Mouse (Mus musculus): ENCODE results near the gene Tbc1d12.
"Not testable (repeated sequence)": the region's sequence is repeated elsewhere in the genome, so short reads cannot be mapped to it uniquely, and the experiment has no call there.

The Tbc1d12 gene

DNA sequence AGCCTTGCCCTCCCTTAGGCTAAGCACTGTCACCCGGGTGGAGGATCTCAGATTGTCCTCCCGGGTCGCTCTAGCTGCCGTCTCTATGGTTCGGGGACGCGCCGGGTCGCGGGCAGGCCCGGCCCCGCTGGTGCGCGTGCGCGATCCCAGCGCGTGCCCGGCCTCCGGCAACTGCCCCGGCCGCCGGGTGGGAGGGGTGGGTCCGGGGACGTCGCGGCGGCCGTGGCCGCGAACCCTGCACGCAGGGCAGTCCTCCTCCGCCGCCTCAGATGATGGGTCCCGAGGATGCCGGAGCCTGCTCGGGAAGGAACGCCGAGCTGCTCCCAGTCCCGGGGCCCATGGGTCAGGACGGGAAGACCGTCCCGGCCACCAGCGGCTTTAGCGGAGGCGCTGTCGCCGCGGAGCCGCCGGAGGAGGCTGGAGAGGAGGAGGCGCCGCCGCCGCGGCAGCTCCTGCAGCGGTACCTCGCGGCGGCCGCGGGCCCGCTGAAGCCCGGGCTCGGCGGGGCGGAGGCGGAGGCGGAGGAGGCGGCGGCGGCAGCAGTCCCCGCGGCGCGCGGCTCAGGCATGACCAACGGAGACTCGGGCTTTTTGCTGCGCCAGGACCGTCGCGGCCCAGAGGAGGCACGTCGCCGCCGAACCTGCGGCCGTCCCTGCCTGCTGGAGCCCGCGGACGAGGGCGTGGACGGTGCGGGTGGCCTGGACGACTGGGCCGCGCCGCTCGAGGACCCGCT, at the start of gene Tbc1d12:
Tbc1d12 (plus strand) TSS at position 142 of the 733 bp plus-strand sequence.
- peak; percentile 89 for DNase-seq (ENCODE audit: low read depth)

DNA sequence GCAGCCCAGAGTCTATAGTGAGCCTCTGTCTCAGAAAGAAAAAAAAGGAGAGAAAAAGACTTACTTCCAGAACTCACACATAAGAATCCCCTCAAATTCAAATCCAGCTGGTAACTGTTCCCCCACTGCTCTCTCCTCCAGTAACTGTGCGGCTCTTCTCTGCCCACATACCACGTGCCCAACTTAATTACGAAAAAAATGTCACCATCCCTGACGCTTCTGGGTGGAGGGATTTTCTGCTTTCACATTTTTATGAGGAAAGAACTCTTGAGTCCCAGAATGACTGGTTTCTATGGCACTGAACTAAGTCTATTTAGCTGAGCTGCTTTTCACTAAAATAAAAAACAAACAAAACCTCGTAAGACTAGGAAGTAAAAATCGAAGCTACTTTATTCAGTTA, 48.6 kb upstream of the Tbc1d12 start:
- DNase-seq (ENCODE audit: low read depth): no peak

DNA sequence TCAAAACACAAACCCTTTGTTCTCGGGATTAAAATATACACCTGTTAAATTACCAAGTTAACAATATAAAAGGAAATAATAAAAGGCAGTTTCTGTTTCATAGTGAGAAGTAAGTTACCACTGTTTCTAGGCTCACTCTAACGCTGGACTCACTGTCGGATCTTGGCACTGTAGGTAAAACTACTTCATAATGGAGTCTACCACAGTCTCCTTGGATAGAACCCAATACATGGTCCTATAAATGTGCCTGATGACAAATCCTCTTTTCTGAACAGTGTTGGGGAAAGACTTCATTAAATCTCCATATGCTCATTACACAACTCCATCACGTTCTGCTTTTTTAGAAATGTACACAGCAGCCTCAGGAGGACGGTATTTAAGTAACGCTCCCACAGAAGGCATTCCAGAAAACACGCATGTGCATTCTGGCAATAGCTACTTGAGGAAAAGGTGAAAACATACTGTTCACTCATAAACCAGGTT, 42.8 kb upstream of the Tbc1d12 start:
- no peak for DNase-seq (ENCODE audit: low read depth)

DNA sequence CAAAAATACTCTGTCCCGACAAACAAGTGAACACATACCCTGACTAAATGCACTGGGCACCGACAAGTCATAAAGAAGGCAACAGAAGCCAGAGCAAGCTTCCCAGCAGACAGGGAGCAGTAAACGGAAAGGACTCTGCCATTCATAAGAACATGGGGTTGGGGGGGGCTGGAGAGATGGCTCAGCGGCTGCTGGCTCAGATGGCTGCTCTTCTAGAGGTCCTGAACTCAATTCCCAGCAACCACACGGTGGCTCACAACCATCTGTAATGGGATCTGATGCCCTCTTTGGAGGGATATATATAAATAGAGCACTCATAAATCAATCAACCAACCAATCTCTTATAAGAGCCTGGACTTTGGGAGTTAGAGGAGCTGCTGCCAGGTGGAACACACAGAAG, 39.8 kb upstream of the Tbc1d12 start:
- no peak for DNase-seq (ENCODE audit: low read depth)

DNA sequence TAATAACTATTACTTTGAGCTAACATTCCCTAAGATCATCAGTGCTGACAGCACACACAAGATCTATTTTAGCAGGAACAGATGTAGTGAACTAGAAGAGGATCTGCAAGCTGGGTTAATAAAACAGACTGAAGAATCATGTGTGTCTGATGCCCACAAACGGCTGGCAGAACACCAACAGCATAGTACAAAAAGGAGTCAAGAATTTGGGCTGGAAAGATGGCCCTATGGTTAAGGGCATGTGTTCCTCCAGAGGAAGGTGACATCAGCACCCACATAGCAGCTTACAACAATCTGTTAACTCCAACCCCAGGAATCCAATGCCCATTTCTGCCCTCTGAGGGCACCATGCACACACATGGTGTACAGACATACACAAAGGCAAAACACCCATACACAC, 38.1 kb upstream of the Tbc1d12 start:
- DNase-seq (ENCODE audit: low read depth): no peak

DNA sequence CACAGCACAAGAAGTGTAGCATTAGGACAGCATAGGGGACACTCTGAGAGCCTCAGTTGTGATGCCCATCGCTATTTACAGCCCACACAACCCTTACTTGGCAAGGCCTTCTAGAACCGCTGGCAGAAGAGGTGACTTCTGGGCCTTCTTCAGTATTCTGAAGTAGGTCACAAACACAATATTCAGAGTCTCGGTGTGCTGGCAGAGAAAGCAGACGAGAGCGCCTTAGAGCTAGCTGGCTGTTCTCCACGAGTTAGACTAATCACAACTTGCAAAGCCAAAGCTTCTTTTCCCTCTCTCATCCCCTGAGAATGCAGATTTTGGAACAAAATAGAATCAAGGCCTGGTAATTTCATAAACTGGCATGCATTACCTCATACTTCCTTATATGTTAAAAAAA, 37.6 kb upstream of the Tbc1d12 start:
- no peak for DNase-seq (ENCODE audit: low read depth)

DNA sequence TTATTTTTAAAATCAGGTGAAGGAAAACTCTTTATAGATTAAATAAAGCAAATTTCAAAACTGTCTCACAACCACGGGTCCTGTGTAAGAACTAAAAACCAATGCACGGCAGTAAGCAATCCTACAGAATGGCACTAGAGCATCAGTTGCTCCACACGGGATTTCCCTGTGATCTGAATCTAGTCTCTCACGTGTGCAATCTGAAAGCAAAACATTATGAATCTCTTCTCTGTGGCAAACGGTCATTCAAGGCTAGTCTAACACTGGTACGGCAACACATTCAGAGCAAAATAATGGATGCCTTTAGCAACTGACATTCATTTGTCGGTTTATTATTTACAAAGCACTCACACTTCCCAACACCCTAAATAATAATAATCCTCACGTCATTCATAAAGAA, 18.2 kb upstream of the Tbc1d12 start:
- DNase-seq (ENCODE audit: low read depth): peak; percentile 39

DNA sequence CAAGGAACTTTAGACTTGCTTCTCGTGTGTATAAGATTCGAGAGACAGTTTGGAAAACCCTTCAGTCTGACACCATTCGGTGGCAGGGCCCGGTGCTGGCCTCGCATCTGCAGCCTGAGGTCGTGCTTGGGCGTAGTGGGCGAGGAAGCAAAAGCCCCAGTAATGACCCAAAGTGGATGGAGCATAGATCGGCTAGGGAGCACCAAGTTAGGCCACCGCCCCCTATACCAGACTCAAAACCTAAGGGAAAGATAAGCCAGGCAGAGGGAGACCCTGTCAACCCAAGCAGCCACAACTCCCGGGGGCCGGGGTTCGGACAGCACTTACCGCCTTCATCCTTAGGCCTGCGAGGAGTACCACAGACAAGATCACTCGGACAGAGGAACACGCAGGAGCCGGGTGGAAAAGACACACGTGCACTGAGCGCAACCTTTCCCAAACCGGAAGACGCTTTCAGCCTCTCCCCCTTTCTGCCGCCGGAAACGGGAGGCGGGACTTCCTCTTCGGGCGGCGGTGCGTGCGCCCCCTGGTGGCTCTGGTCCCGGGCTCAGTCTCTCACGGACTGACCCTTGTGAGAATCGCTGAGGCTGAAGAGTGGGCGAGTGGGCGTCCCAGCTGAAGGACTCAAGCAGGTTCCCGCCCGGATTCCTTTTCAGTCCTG, 17.5 kb upstream of the Tbc1d12 start, which contains the start of gene Noc3l:
Noc3l (minus strand) TSS at position 472 of the 661 bp plus-strand sequence.
- DNase-seq (ENCODE audit: low read depth): peak; percentile 95

DNA sequence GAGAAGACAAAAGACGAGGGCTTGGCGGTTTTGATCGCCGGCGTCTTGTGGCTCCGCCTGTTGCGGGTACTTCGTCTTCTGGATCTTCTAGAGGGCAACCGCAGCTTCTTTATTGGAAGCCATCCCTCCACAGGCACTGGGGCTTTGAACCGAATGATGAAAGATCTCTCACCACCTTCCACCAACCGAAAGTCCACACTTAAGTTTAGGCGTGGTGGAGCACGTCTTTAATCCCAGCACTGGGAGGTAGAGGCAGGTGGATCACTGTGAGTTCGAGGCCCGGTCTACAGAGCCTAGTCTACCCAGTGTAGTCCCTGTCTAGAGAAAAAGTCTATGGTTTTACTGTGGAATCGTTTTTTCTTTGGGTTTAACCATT, 17.0 kb upstream of the Tbc1d12 start:
- DNase-seq (ENCODE audit: low read depth): no peak

DNA sequence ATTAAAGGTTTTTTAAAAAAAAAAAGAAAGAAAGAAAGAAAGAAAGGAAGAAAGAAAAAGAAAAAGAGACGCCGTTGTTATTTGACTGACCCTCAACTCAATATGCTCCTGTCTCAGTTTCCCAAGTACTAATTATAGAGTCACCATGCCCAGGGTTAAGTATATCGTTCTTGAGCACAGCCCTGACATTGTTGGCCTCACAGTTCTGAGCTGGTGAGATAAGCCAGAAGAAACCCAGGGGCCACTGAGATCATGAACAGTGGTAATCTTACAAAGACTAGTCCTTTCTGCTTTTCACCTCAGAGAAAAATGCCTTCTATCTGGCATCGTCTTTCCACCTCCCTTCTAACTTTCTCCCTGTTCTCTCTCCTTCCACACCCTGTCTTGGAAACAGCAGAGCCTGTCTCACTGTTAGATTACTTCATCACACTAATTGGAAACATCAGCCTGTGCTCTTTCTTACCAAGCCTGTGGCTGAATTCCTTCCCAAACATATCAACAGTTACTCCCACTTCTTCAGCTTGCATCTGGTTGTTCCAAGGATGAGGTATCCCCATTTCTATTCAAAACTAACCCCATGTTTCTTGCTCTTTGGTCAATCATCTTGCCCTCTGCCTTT, 16.1 kb upstream of the Tbc1d12 start:
- DNase-seq (ENCODE audit: low read depth): no peak

DNA sequence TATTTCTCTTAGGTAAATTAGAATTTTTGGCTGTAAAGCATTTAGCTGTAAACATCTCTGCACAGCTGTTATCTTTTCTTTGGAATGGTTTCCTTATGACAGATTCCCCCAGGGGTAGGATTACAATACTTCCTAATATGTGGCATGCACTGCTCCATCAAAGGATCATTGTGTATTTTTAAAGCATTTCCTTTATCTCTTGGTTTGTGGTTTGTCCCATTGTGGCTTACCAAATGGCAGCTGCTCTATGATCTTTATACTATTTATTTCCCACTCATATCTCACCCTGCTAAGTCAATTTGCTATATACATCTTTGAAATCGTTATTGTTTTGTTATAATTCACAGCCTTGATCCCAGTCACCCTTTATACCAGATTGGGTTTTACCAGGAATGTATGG, 3.2 kb upstream of the Tbc1d12 start:
- no peak for DNase-seq (ENCODE audit: low read depth)

DNA sequence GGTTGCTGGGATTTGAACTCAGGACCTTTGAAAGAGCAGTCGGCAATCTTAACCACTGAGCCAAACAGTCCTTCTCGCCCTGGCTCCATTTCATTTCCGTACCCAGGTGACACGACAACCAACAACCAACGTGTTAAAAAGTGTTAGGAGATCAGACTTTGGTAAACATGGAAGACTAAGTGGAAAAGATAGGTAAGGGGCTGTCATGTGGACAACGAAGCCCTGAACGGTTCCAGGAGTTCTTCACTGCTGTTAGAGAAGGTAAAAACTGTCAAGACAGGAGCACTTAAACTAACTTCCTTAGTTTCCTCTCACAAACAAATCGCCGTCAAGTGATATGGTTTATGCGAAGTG, 318 bp upstream of the Tbc1d12 start:
- DNase-seq (ENCODE audit: low read depth): no peak

DNA sequence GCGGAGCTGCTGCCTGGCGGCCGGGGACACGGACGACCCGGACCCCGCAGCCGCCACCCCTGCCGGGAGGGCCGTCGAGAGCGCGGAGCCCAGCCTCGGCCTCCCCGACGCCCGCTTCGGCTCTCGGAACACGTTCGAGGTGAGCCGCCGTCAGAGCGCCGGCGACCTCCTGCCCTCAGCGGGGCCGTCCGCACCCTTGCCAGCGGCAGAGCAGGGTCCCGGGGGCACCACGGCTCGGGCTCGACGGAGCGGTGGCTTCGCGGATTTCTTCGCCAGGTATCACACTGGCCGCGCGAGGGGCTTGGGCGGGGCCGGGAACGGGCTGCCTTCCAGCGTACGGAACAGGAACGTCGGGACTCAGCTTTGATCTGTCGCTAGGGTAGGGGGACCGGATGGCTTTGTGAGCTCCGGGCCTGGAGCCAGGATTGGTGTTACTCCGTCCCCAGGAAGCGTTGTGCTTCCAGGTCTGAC, 827 bp downstream of the Tbc1d12 start:
- DNase-seq (ENCODE audit: low read depth): peak; percentile 40

DNA sequence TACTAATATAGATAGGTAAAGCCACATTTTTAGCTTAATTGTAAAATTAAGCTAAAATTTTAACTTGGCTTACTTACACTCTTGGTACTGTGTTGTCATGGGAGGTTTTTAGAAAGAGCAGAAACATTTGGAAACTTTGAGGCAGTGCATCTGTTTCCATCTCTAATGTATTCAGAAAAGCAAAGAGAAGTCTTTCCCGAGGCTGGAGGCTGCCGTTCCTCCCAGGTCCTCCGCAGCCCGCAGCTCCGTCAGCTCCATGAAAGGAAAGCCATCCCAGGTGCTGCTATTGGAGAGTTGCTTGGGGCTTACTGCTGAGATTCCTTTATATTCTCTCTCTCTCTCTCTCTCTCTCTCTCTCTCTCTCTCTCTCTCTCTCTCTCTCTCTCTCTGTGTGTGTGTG, 8.4 kb downstream of the Tbc1d12 start:
- no peak for DNase-seq (ENCODE audit: low read depth)

DNA sequence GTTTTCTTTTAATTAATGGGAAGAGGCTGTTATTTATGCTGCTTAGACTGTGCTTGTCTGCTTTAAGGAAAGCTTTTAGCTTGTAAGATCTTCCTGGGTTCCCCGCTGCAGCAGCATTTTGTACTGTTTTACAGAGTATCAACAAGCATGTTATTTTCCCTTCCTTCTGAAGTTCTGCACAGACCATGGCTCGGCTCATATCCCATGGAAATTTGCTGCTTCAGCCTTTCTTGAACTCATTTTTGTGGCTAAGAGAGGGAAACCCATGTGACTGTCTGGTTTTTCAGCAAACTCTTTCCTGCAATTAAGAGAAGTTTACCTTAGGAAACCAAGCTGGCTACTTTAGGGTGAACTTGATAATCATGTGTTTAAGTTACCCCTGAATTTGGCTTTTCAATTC, 10.0 kb downstream of the Tbc1d12 start:
- DNase-seq (ENCODE audit: low read depth): no peak

DNA sequence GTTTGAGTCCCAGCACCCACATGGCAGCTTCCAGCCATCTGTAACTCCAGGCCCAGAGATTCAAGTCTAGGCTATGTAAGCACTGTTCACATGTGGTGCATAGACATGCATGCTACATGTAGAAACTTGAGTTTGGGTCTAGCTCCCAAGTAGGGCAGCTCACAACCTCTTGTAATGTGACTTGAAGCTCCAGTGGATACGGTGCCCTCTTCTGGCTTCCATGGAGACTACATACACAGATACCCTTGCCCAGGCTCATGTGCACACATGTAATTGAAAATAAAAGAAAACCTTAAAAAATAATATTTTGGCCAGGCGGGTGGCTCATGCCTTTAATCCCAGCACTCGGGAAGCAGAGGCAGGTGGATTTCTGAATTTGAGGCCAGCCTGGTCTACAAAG, 21.8 kb downstream of the Tbc1d12 start:
- no peak for DNase-seq (ENCODE audit: low read depth)

DNA sequence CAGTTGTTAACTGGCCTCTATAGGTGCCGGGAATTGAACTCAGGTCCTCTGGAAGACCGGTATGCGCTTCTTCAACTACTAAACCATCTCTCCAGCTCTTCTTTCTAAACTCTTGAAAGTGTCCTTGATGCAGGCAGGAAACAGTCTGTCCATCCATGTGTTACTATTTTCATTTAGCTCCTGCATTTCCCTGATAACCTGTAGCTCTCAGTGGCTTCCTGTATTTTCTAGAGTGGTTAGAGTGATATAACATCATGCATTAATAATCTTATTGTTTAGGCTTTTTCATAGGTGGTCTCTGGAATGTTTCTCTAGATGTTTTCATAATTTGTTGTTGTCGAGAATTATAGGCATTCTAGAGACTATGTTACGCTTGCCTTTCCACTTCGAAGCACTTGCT, 26.1 kb downstream of the Tbc1d12 start:
- no peak for DNase-seq (ENCODE audit: low read depth)

DNA sequence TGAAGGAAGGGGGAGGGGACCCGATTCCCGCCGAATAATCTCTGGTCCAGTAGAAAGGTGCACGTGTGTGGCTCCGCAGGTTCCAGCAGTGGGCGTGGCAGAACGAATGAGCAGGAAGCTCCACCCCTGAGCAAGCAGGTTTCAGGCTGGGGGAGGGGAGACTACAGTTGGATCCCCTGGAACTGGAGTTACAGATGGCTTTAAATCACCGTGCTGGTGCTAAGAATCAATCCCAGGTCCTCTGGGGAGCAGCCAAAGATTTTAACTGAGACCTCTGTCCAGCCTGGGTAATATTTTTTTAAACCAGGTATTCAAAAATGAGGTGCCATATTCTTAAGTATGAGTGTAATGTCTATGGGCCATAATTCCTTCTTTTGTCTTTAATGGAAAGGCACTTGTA, 38.4 kb downstream of the Tbc1d12 start:
- DNase-seq (ENCODE audit: low read depth): not testable (repeated sequence)

DNA sequence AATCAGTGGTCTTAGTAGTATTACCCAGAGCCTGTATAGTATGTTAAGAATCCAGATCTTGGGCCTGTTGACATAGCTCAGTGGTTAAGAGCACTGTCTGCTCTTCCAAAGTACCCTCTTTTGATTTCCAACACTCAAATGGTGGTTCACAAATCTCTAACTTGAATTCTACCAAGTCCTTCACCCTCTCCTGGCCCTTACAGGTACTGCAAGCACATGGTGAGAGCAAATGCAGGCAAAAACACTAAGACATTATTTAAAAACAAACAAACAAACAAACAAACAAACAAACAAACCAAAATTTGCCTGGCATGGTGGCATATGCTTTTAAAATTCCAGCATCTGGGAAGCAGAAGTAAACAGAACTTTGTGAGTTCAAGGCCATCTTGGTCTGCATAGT, 43.9 kb downstream of the Tbc1d12 start:
- peak; percentile 20 for DNase-seq (ENCODE audit: low read depth)

DNA sequence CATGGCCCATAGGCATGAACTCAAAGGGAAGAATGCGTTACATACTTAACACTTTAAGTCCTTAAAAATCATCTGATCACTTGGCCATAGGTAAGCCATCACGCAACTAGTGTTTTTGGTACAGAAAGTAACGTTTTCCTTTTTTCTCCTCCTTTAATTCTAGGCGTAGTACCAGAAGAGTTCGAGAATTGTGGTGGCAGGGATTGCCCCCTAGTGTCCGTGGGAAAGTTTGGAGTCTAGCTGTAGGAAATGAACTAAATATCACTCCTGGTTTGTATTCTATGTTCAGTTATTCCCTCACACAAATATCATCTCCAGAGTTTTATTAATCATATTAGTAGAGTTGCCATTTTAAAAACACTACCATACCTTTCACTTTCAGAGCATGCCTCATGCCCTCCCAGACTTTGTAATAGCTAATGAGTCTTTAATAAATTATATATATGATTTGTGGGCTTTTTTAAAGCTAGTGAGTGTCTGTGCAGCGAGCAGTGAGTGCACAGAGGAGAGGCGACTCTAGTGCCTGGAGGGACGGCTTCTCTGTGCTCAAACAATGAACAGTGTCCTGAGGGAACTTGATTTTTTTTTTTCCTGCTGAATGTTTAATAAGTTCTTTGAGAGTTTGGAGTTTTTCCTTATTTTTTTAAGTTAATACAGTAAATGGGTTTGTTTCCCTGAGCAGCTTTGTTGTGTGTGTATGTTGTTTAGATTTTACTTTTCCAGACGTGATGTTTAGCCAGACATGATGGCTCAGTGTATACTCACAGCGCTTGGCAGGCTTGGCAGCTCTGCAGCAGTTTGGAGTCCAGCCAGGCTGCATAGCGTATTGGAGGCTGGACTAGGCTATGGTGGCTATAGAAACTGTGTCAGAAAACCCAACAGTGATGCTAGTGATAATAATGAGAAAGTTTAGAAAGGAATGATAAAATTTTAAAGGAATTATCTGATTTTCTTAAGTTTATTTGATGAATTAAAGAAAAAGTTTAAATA, 65.1 kb downstream of the Tbc1d12 start:
- DNase-seq (ENCODE audit: low read depth): no peak

DNA sequence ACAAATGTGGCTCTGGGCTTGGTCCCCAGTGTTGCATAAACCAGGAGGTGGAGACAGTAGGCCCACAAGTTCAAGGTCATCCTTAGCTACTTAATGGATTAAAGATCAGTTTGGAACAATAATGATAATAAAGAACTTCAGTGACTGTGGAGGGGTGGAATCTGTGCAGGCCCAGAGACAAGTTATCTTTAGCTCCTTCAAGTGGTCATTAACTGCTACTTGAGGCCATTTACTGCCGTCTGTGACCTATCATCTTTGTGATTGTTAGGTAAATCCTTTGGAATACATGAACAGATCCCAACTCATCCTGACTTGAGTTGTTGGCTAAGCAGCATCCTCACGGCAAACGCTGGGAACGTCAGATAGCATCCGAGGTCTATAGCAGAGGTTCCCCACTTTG, 66.1 kb downstream of the Tbc1d12 start:
- DNase-seq (ENCODE audit: low read depth): no peak

DNA sequence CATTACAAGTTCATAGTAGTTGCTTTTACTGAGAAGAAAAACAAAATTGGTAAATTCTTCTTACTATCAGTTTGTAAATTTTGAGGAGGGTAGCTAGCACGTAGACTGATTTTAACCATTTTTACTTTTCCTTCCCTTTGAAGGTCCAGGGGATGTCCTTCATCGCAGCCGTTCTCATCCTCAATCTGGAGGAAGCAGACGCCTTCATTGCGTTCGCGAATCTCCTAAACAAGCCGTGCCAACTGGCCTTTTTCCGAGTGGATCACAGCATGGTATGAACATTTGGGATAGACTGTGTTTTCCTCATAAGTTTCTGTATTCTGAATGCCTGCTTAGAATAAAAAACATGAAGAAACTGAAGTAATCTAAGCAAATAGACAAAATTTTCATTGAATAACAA, 77.4 kb downstream of the Tbc1d12 start:
- DNase-seq (ENCODE audit: low read depth): no peak

Measured in induced T-regulatory cell, adult 2 months (primary cell).